Mouse (Mus musculus): ENCODE data around the gene Scn8a. TPM values are rescaled to one million over a fixed set of nuclear protein-coding genes. Genes with fewer than 3 reads are reported as not detected.

Gene Scn8a
- polyA plus RNA-seq, 1 experiment from 2014 or later, result 6.8 TPM

DNA sequence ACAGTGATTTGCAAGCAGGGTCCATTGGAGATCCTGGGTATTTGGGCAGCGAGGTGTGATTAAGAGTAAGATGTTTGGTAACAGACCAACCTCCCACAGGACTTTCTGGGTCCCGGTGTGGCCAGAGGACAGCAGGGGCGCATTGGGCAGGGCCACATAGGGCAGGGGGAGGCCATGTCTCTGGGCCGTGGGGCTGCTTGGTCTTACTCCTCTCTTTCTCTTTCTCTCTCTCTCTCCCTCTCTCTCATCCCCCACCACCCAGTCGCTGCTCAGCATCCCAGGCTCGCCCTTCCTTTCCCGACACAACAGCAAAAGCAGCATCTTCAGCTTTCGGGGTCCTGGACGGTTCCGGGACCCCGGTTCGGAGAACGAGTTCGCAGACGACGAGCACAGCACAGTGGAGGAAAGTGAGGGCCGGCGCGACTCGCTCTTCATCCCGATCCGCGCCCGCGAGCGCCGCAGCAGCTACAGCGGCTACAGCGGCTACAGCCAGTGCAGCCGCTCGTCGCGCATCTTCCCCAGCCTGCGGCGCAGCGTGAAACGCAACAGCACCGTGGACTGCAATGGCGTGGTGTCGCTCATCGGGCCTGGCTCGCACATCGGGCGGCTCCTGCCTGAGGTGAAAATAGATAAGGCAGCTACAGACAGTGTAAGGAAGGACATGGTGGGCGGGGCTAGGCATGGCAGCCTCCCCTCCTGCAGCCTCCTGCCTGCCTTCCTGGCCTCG is 113.9 kb downstream of the Scn8a start:
- Histone ChIP-seq H3K9me3 (replicated peaks; ENCODE audit: control insufficient read depth, low read length) (no peaks in the 10 kb centered on the region), H3K4me2 (ENCODE audit: low read length) (peak overlapping the region; percentile 74), H3K4me1 (ENCODE audit: control insufficient read depth, insufficient read depth, low read length) (peaks cover 9% of the 10 kb centered on the region; the same call in 1 of the 2 replicates), H3K27me3 (replicated peaks; ENCODE audit: control insufficient read depth, insufficient read depth, low read length) (no peaks in the 10 kb centered on the region), H3K4me3 (ENCODE audit: low read depth, low read length) (peak overlapping the region; percentile 46), H3K27ac (ENCODE audit: low read depth, low read length) (peak overlapping the region; percentile 62; the same call in 1 of the 2 replicates), H3K36me3 (ENCODE audit: control insufficient read depth, insufficient read depth, low read length) (0 out of 2 replicates have a peak, but pooled peaks cover 2% of the 10 kb centered on the region), H3K9ac (ENCODE audit: low read length) (peak overlapping the region; percentile 74)
- peak; percentile 78 for DNase-seq (ENCODE audit: low spot score)
- peak; percentile 90 for ATAC-seq
- under 1% methylated on average over 46 of the region's 46 CpGs for WGBS

DNA sequence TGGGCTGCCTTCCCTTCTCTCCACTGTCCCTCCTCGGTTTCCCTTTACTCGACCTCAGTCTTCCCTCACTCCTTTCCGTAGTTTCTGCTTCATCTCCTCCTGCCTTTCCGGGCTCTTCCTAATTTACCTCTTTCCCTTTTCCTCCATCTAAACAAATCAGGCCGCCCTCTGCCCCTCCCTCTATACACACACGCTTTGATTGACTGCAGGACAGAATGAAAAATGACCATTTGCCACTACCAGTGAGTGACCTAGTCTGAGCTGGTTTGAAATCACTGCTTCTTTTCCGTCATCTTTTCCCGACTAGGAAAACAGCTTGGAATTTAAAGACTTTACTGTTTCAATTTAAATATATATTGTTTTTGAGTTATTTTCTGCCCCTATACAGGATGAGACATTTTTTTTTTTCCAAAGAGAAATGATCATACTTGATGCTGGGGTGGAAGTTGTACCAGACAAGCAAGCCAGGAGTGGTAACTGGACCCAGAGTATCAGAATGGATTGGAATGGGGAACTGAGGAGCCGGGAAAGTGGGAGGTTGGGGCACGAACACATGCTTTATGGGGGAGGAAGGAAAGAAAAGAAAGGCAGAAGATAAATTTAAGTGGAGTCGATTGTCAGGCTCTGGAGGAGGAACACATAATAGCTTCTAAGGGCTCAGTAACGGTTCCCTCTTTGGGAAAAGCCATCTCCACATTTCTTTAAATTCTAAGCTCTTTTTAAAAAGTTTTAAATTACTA is 114.7 kb downstream of the Scn8a start:
- WGBS, result 27% methylated on average over 12 of the region's 12 CpGs
- DNase-seq (ENCODE audit: low spot score) (no peak), ATAC-seq (peak; percentile 37)
- H3K4me1 ChIP-seq (ENCODE audit: control insufficient read depth, insufficient read depth, low read length), result peaks cover 9% of the 10 kb centered on the region; the same call in 1 of the 2 replicates
- H3K9ac ChIP-seq (ENCODE audit: low read length), result peak overlapping the region; percentile 74
- no peaks in the 10 kb centered on the region for H3K9me3 ChIP-seq (replicated peaks; ENCODE audit: control insufficient read depth, low read length)
- H3K4me3 ChIP-seq (ENCODE audit: low read depth, low read length), result peak overlapping the region; percentile 46
- H3K27me3 ChIP-seq (replicated peaks; ENCODE audit: control insufficient read depth, insufficient read depth, low read length), result no peaks in the 10 kb centered on the region
- peak overlapping the region; percentile 74 for H3K4me2 ChIP-seq (ENCODE audit: low read length)
- 0 out of 2 replicates have a peak, but pooled peaks cover 2% of the 10 kb centered on the region for H3K36me3 ChIP-seq (ENCODE audit: control insufficient read depth, insufficient read depth, low read length)
- H3K27ac ChIP-seq (ENCODE audit: low read depth, low read length), result 0 out of 2 replicates have a peak overlapping the region, but pooled peaks have one; percentile 62

DNA sequence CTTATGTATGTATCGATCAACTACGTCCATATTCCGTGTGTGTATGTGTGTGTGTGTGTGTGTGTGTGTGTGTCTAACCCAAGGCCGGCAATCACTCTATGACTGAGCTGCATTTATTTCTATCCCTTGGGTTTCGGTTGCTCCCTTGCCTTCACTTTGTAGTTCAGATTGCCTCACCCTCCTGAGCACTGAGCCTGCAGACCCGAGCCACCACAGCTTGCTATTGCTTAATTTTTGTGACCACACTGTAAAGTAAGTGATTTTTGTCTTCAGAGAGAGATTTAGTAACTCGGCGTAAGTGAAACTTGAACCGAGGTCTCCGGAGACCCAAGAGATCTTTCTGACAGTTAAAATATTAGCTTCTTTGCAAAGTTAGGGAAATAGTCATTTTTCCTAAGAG is 116.8 kb downstream of the Scn8a start:
- no peak for ATAC-seq
- no peak overlapping the region for H3K27ac ChIP-seq (ENCODE audit: low read depth, low read length)
- H3K4me2 ChIP-seq (ENCODE audit: low read length), result no peak overlapping the region
- 87% methylated on average over 10 of the region's 10 CpGs for WGBS
- no peak for DNase-seq (ENCODE audit: low spot score)
- no peaks in the 10 kb centered on the region; the same call in 1 of the 2 replicates for H3K36me3 ChIP-seq (ENCODE audit: control insufficient read depth, insufficient read depth, low read length)
- H3K27me3 ChIP-seq (replicated peaks; ENCODE audit: control insufficient read depth, insufficient read depth, low read length), result no peaks in the 10 kb centered on the region
- peaks cover 9% of the 10 kb centered on the region; the same call in 1 of the 2 replicates for H3K4me1 ChIP-seq (ENCODE audit: control insufficient read depth, insufficient read depth, low read length)
- no peak overlapping the region for H3K4me3 ChIP-seq (ENCODE audit: low read depth, low read length)
- no peak overlapping the region for H3K9ac ChIP-seq (ENCODE audit: low read length)
- H3K9me3 ChIP-seq (replicated peaks; ENCODE audit: control insufficient read depth, low read length), result no peaks in the 10 kb centered on the region

DNA sequence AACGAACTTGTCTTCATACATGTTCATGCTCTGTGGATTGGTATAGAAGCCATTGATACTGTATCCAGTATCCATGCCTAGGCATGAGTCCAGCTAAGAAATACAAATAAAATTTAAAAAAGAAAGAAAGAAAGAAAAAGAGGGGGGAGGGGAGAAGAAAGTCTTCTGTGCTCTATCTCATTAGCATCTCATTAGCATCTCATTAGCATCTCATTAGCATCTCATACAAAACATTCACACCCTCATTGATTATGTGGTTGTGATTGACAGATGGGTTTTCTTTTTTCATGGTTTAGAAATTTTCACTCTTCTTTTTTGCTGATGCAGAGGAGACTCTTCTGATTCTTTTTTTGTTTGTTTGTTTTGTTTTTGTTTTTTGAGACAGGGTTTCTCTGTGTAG is 117.4 kb downstream of the Scn8a start:
- Histone ChIP-seq H3K27ac (ENCODE audit: low read depth, low read length) (no peak overlapping the region), H3K4me2 (ENCODE audit: low read length) (no peak overlapping the region), H3K9ac (ENCODE audit: low read length) (no peak overlapping the region), H3K27me3 (replicated peaks; ENCODE audit: control insufficient read depth, insufficient read depth, low read length) (no peaks in the 10 kb centered on the region), H3K36me3 (ENCODE audit: control insufficient read depth, insufficient read depth, low read length) (no peaks in the 10 kb centered on the region; the same call in 1 of the 2 replicates), H3K4me1 (ENCODE audit: control insufficient read depth, insufficient read depth, low read length) (peaks cover 9% of the 10 kb centered on the region; the same call in 1 of the 2 replicates), H3K9me3 (replicated peaks; ENCODE audit: control insufficient read depth, low read length) (no peaks in the 10 kb centered on the region), H3K4me3 (ENCODE audit: low read depth, low read length) (no peak overlapping the region)
- DNase-seq (ENCODE audit: low spot score) (peak; percentile 82), ATAC-seq (peak; percentile 30; the same call in 1 of the 2 replicates)
- 36% methylated on average over 1 of the region's 1 CpGs for WGBS

DNA sequence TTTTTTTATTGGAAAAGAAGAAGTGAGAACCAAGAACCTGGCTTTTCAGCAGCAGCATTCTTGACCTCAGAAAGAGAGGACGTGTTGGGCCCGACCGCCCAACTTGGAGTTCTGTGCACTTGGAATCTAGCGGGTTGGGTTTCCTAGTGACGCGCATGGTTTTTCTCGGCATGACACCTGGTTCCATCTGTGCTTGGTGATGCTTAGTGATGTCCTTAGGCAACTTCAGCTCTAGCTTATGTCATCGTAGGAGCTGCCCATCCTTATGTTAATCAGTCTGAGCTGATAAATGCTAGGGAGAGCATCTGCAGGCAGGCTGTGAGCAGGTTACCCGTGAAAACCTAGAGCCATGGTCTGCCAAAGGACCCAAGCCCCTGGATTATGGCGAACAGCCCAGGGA is 120.6 kb downstream of the Scn8a start:
- 89% methylated on average over 10 of the region's 10 CpGs for WGBS
- Histone ChIP-seq H3K27ac (ENCODE audit: low read depth, low read length) (no peak overlapping the region), H3K27me3 (replicated peaks; ENCODE audit: control insufficient read depth, insufficient read depth, low read length) (no peaks in the 10 kb centered on the region), H3K4me3 (ENCODE audit: low read depth, low read length) (no peak overlapping the region), H3K9me3 (replicated peaks; ENCODE audit: control insufficient read depth, low read length) (no peaks in the 10 kb centered on the region), H3K4me1 (ENCODE audit: control insufficient read depth, insufficient read depth, low read length) (peaks cover 2% of the 10 kb centered on the region; the same call in 1 of the 2 replicates), H3K9ac (ENCODE audit: low read length) (no peak overlapping the region), H3K4me2 (ENCODE audit: low read length) (no peak overlapping the region), H3K36me3 (ENCODE audit: control insufficient read depth, insufficient read depth, low read length) (no peaks in the 10 kb centered on the region; the same call in 1 of the 2 replicates)
- no peak for ATAC-seq
- no peak for DNase-seq (ENCODE audit: low spot score)

DNA sequence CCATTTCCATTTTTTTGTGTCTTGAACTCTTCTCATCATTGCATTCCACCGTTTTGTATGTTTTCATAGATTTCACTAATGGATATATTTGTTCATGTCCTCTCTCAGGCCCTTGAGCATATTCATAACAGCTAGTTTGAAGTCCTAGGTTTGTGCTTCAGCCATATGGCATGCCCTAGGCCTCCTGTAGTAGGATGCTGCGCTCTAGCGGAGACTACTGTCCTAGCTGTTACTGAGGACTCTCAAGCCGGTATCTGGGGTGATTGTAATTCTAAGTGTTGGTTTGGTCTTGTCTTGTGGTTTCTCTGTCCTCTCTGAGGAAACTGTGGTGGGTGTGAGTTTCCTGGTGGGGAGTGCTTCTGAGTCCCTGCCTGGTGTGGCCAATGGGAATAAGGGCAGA is 127.4 kb downstream of the Scn8a start:
- no peak overlapping the region for H3K27ac ChIP-seq (ENCODE audit: low read depth, low read length)
- no peaks in the 10 kb centered on the region for H3K9me3 ChIP-seq (replicated peaks; ENCODE audit: control insufficient read depth, low read length)
- no peak overlapping the region for H3K4me2 ChIP-seq (ENCODE audit: low read length)
- no peaks in the 10 kb centered on the region for H3K4me1 ChIP-seq (ENCODE audit: control insufficient read depth, insufficient read depth, low read length)
- no peak overlapping the region for H3K4me3 ChIP-seq (ENCODE audit: low read depth, low read length)
- DNase-seq (ENCODE audit: low spot score) (peak; percentile 75), ATAC-seq (peak; percentile 61; the same call in 1 of the 2 replicates)
- H3K36me3 ChIP-seq (ENCODE audit: control insufficient read depth, insufficient read depth, low read length), result peaks cover 2% of the 10 kb centered on the region; the same call in 1 of the 2 replicates
- WGBS, result 25% methylated on average over 4 of the region's 4 CpGs
- H3K9ac ChIP-seq (ENCODE audit: low read length), result no peak overlapping the region
- H3K27me3 ChIP-seq (replicated peaks; ENCODE audit: control insufficient read depth, insufficient read depth, low read length), result no peaks in the 10 kb centered on the region

DNA sequence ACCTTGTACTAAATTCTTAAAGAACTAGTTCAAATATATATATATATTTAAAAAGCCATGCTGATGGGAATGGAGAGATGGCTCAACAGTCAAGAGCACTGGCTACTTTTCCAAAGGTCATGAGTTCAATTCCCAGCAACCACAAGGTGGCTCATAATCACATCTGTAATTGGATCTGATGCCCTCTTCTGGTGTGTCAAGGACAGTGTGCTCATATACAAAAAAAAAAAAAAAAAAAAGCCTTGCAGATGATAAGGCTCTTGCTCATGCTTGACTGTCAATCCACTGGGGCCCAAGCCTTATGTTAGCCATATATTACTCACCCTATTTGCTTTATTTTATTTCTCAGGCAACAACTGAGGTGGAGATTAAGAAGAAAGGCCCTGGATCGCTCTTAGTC is 132.0 kb downstream of the Scn8a start:
- Histone ChIP-seq H3K27ac (ENCODE audit: low read depth, low read length) (no peak overlapping the region), H3K4me2 (ENCODE audit: low read length) (no peak overlapping the region), H3K4me3 (ENCODE audit: low read depth, low read length) (no peak overlapping the region), H3K4me1 (ENCODE audit: control insufficient read depth, insufficient read depth, low read length) (peaks cover 1% of the 10 kb centered on the region), H3K27me3 (replicated peaks; ENCODE audit: control insufficient read depth, insufficient read depth, low read length) (no peaks in the 10 kb centered on the region), H3K9me3 (replicated peaks; ENCODE audit: control insufficient read depth, low read length) (no peaks in the 10 kb centered on the region), H3K9ac (ENCODE audit: low read length) (no peak overlapping the region), H3K36me3 (ENCODE audit: control insufficient read depth, insufficient read depth, low read length) (peaks cover 8% of the 10 kb centered on the region; the same call in 1 of the 2 replicates)
- DNase-seq (ENCODE audit: low spot score), result no peak
- ATAC-seq, result no peak
- 100% methylated on average over 1 of the region's 1 CpGs for WGBS

DNA sequence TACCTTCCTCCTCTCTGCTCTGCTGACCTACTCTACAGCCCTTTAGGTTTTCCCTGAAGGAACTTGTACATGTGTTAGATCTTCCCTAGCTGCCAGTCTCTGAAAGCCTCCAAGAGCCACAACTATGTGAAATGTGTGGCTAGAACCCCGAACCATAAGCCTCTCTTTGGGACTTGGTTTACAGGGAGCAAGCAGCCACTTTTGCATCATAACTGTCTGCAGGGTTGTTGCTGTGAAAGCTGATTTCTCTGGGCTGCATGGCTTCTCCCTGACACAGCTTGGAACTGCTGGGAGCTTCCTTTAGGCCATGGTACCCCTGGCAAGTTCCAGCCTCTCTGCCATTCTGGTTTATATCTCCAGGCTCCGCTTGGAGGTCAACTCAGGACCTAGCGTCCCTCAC is 132.8 kb downstream of the Scn8a start:
- Histone ChIP-seq H3K27ac (ENCODE audit: low read depth, low read length) (no peak overlapping the region), H3K27me3 (replicated peaks; ENCODE audit: control insufficient read depth, insufficient read depth, low read length) (no peaks in the 10 kb centered on the region), H3K4me2 (ENCODE audit: low read length) (no peak overlapping the region), H3K4me3 (ENCODE audit: low read depth, low read length) (no peak overlapping the region), H3K36me3 (ENCODE audit: control insufficient read depth, insufficient read depth, low read length) (peaks cover 8% of the 10 kb centered on the region; the same call in 1 of the 2 replicates), H3K4me1 (ENCODE audit: control insufficient read depth, insufficient read depth, low read length) (peaks cover 5% of the 10 kb centered on the region), H3K9me3 (replicated peaks; ENCODE audit: control insufficient read depth, low read length) (no peaks in the 10 kb centered on the region), H3K9ac (ENCODE audit: low read length) (no peak overlapping the region)
- WGBS, result 95% methylated on average over 3 of the region's 3 CpGs
- no peak for ATAC-seq
- DNase-seq (ENCODE audit: low spot score), result no peak
